ENCODE assay signal across 8 mouse cellular contexts in genomic region chr5:64336767-64337408, GRCm38 (mm10).
DNase-seq lines count a peak whose midpoint lies in the region; ATAC-seq and TF ChIP-seq lines count a peak whose summit lies in the region.

No protein-coding gene starts in this region.

- no peaks in the 10 kb centered on the region for H3K27me3 ChIP-seq in MEL (ENCODE audit: control insufficient read depth in 1 of 2, insufficient read depth in 2 of 2, low read length in 2 of 2)
- no peaks in the 10 kb centered on the region for H3K27me3 ChIP-seq in hindbrain, embryonic 13.5 days
- H3K27me3 ChIP-seq in lung, embryonic 15.5 days = no peaks in the 10 kb centered on the region

- TF ChIP-seq CTCF in MEL (IDR thresholded peaks at IDR 0.05 in 2 of 3, conservative IDR thresholded peaks at IDR 0.05 in 1 of 3; ENCODE audit: control insufficient read depth in 1 of 3, insufficient read depth in 1 of 3, low read depth in 2 of 3, low read length in 3 of 3, poor library complexity in 1 of 3, severe bottlenecking in 1 of 3) = no peak

- H3K9me3 ChIP-seq in MEL (replicated peaks; ENCODE audit: insufficient read depth, low read length) = no peaks in the 10 kb centered on the region
- no peaks in the 10 kb centered on the region for H3K9me3 ChIP-seq in hindbrain, embryonic 13.5 days
- no peaks in the 10 kb centered on the region for H3K9me3 ChIP-seq in lung, embryonic 15.5 days

- WGBS in hindbrain, embryonic 13.5 days = 39% methylated on average over 7 of the region's 7 CpGs
- WGBS in lung, embryonic 15.5 days = 26% methylated on average over 7 of the region's 7 CpGs

- H3K9ac ChIP-seq in MEL (ENCODE audit: control insufficient read depth, low read depth, low read length, poor library complexity, severe bottlenecking) = no peak overlapping the region
- H3K9ac ChIP-seq in hindbrain, embryonic 13.5 days = no peak overlapping the region
- H3K9ac ChIP-seq in lung, embryonic 15.5 days = no peak overlapping the region

- peaks cover 0 to 2% of the 10 kb centered on the region in 2 experiments; a peak in 2 of 4 replicates for H3K36me3 ChIP-seq in MEL (ENCODE audit: control insufficient read depth in 1 of 2, insufficient read depth in 2 of 2, low read length in 2 of 2)
- peaks cover 21% of the 10 kb centered on the region for H3K36me3 ChIP-seq in hindbrain, embryonic 13.5 days
- H3K36me3 ChIP-seq in lung, embryonic 15.5 days = peaks cover 18% of the 10 kb centered on the region; the same call in 1 of the 2 replicates

- ATAC-seq in hindbrain, embryonic 13.5 days (ENCODE audit: low FRiP score) = peak; percentile 82
- peak; percentile 72 for ATAC-seq in lung, embryonic 15.5 days (ENCODE audit: borderline replicate concordance, extremely low read depth, low FRiP score, low TSS enrichment)

- DNase-seq in MEL (ENCODE audit: low read depth, low spot score) = no peak
- DNase-seq in cerebellum, adult 9-10 months = peak; percentile 42
- peak; percentile 81 for DNase-seq in gastrocnemius, adult 18-20 months (ENCODE audit: low spot score)
- peak; percentile 76 to 81 for DNase-seq in layer of hippocampus, postnatal 14 days (ENCODE audit: low spot score in 2 of 2)
- peak; percentile 24 for DNase-seq in retina, embryonic 14.5 days (ENCODE audit: low spot score)
- no peak for DNase-seq in c-Kit-positive CD71-positive TER-119-positive erythroid progenitor cells, embryonic 14.5 days (ENCODE audit: low spot score)

- H3K4me2 ChIP-seq in hindbrain, embryonic 13.5 days = no peak overlapping the region
- no peak overlapping the region for H3K4me2 ChIP-seq in lung, embryonic 15.5 days

- H3K27ac ChIP-seq in MEL (ENCODE audit: control insufficient read depth, low read depth, low read length) = no peak overlapping the region
- H3K27ac ChIP-seq in hindbrain, embryonic 13.5 days = peak overlapping the region; percentile 75
- peak overlapping the region; percentile 49 for H3K27ac ChIP-seq in lung, embryonic 15.5 days

- TF ChIP-seq RAD21 in MEL (IDR thresholded peaks at IDR 0.05; ENCODE audit: low read depth, low read length) = no peak

- TF ChIP-seq POLR2A in MEL (IDR thresholded peaks at IDR 0.05; ENCODE audit: control insufficient read depth in 1 of 2, insufficient read depth in 1 of 2, low read depth in 1 of 2, low read length in 2 of 2, poor library complexity in 1 of 2) = no peak

- H3K79me2 ChIP-seq in MEL (ENCODE audit: control insufficient read depth, insufficient read depth, low read length, poor library complexity) = no peaks in the 10 kb centered on the region

- no peak for TF ChIP-seq EP300 in MEL (IDR thresholded peaks at IDR 0.05; ENCODE audit: low read depth in 1 of 2, low read length in 2 of 2)

- H3K4me3 ChIP-seq in MEL (ENCODE audit: control insufficient read depth in 1 of 2, insufficient read depth in 1 of 2, low read depth in 2 of 2, low read length in 2 of 2) = no peak overlapping the region
- no peak overlapping the region for H3K4me3 ChIP-seq in hindbrain, embryonic 13.5 days
- no peak overlapping the region for H3K4me3 ChIP-seq in lung, embryonic 15.5 days

- H3K4me1 ChIP-seq in MEL (ENCODE audit: control insufficient read depth in 1 of 2, insufficient read depth in 2 of 2, low read length in 2 of 2) = 0 out of 4 replicates have a peak, but pooled peaks cover 2 to 5% of the 10 kb centered on the region in 2 experiments
- H3K4me1 ChIP-seq in hindbrain, embryonic 13.5 days (replicated peaks) = peaks cover 14% of the 10 kb centered on the region
- peaks cover 8% of the 10 kb centered on the region; the same call in 1 of the 2 replicates for H3K4me1 ChIP-seq in lung, embryonic 15.5 days

TF ChIP-seq in MEL, 35 proteins besides CTCF, POLR2A, EP300 and RAD21:
- TF ChIP-seq MXI1 (IDR thresholded peaks at IDR 0.05; ENCODE audit: low read depth, low read length) (no peak), ZC3H11A (IDR thresholded peaks at IDR 0.05; ENCODE audit: low read depth, low read length) (no peak), HCFC1 (IDR thresholded peaks at IDR 0.05; ENCODE audit: low read depth, low read length) (no peak), NRF1 (IDR thresholded peaks at IDR 0.05; ENCODE audit: insufficient read depth, low read depth, low read length, poor library complexity, severe bottlenecking) (no peak), NELFE (IDR thresholded peaks at IDR 0.05; ENCODE audit: low read depth, low read length) (no peak), USF1 (IDR thresholded peaks at IDR 0.05; ENCODE audit: low read depth, low read length) (peak; percentile 47; the same call in 1 of the 2 replicates), UBTF (IDR thresholded peaks at IDR 0.05; ENCODE audit: borderline replicate concordance, insufficient read depth, low read depth, low read length) (no peak), MAZ (IDR thresholded peaks at IDR 0.05; ENCODE audit: low read depth, low read length) (no peak)

Comparison
In these comparisons a context has a peak if more than half of its experiments do, and no peak if none do; other contexts are left out.
1. DNase-seq: peak in cerebellum, adult 9-10 months (single experiment), gastrocnemius, adult 18-20 months (single experiment), layer of hippocampus, postnatal 14 days (2 of 2) and retina, embryonic 14.5 days (single experiment); none in MEL (single experiment) and c-Kit-positive CD71-positive TER-119-positive erythroid progenitor cells, embryonic 14.5 days (single experiment).